Mouse (Mus musculus): Measurements from ENCODE around the gene Mark1.

The Mark1 gene

GRCm38 (mm10) chr1:184999071-184999750, at the start of gene Mark1:
TSS of gene Mark1 (minus strand) at chr1:184999570.
- DNase-seq (ENCODE audit: low spot score), result no peak

DNA sequence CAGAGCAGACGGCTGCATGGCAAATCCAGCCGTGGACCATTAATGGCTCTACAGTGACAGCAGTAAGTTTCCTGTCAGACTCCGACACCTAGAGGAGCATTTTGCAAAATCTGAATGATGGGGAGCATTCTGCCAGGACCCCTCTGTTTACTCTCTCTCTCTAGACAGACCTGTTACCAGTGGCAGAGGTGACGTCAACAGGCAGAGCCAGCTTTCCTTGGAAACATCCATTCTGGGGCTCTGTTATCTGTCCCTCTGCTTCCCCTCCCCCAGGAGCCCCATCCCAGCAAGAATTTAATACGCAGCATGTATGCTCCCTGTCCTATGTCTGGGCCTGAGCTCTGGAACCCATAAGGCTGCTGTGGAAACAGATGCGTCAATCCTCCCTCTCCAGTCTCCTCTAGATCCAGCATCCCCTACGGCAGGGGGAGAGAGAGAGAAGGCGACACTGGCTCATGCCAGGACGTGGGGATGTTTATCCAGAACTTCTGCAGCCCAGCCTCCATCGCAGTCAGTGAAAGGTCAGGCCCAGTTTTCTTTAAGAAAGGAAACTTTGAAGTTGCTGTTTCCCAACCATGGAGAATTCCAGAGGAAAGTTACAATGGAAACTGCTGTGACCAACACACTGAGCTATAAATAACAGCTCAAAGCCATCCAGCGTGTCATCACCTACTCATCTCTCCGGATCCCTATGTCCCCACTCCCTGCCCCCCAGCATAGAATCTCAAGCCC, 48.3 kb upstream of the Mark1 start:
- no peak for DNase-seq (ENCODE audit: low spot score)

GRCm38 (mm10) chr1:185046513-185046912, 47.1 kb upstream of the Mark1 start:
- DNase-seq (ENCODE audit: low spot score), result no peak

GRCm38 (mm10) chr1:185038183-185038686, 38.9 kb upstream of the Mark1 start:
- DNase-seq (ENCODE audit: low spot score), result no peak

- DNase-seq (ENCODE audit: low spot score), result no peak
Observed at GRCm38 (mm10) chr1:185030565-185030964, 31.2 kb upstream of the Mark1 start.

DNA sequence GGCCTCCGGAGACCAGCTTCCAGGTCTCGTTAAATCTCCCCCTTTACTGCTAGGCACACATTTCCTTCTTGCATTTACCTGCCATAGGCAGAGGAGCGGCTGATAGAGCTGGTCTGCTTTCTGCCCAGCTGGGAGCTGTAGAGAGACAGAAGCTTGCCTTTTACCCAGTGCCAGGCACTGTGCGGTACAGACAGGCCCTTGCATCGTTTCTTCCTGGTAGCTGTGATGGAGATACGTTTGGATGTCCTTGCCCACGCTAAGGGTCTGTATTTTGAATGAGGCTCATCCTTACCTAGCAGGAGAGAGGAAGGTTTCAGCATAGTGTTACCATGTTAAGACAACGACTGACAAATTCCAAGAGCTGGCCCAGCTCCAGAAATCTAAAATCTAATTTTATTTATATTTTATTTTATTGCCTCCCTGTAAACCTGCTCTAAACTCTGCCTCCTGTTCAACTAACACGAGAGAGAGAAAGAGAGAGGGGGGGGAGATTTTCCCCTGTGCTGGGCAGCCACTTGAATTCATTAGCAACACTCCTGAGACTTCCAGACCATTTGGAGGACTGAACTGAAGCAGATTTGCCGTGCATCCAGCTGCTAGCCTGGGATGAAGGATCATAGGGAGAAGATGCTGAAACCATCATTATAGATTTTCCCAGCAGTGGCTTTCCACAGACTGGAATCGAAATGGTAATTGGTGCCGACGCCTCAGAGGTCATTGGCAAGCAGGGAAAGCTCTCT, 21.2 kb upstream of the Mark1 start:
- no peak for DNase-seq (ENCODE audit: low spot score)

- no peak for DNase-seq (ENCODE audit: low spot score)
Observed at GRCm38 (mm10) chr1:185012566-185012965, 13.2 kb upstream of the Mark1 start.

DNA sequence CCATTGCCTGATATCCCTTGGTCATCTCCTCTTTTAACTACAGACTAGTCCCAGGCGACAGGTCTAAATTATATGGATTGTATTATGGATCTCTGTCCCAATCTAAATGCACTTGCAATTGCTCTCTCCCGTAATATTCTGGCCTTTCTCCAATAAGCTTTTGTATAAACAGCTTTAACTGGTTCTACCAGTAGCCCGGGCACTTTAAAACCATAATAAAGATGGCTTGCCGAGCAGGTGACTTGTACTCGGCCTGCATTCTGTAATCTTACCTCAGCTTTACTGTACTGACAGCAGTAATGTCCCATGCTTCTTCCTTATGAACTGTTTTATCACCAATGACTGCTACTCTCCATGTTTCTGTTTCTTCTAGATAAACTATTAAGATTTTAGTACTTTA, 7.7 kb upstream of the Mark1 start:
- no peak for DNase-seq (ENCODE audit: low spot score)

GRCm38 (mm10) chr1:184999780-185000599, 620 bp upstream of the Mark1 start:
- DNase-seq (ENCODE audit: low spot score), result no peak

DNA sequence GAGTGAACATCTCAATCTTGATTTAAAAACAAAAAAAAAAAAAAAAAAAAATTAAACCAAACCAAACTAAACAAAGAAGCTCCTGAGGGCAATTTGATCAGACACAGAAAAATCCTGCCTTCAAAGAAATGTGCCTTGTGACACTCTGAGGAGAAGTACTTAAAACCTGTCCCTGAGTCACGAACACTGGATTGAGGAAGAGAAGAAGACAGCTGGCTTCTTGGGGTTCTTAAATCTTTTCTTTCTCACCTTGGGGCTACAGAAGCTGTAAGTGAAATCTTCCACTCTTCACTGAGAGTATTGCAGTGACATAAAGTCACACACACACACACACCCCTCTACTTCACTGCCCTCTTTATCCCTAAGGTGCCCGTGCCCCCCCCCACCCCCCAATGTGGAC, 739 bp downstream of the Mark1 start:
- DNase-seq (ENCODE audit: low spot score), result no peak

DNA sequence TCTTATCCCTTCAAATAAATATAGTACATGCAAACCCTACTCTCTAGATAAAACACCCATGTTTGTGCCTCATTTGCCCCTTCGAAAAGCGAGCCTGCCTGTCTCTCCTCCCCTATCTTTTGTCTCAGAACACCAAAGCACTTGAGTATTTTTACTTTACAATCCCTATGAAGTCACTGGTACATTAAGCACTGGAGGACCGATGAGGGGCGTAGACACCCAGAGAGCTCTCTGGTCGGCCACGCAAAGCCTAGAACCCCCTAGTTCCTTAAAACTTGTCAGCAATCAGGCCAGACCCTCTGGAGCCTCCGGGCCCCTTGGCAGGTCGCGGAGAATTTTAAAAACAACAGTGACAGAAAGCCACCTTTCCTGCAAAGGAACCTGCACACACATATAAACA, 1.2 kb downstream of the Mark1 start:
- no peak for DNase-seq (ENCODE audit: low spot score)

DNA sequence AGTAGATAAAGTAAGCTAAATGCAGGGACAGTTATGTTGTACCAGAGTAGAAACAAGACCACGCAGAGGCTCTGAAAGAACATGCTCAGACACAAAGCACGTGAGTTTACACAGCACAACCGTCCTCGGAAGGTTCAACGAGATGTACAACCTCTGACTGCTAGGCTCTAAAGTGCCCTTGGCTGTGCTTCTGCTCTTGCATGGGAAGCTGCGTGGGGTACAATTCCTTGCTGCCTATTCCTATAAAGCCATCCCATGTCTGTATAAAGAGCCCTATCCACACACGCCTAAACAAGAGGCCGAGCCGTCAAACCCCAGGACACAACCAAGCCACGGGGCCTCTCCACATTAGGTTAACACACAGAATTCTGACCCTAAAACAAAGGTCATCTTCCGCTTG, 1.9 kb downstream of the Mark1 start:
- no peak for DNase-seq (ENCODE audit: low spot score)

- no peak for DNase-seq (ENCODE audit: low spot score)
Observed at GRCm38 (mm10) chr1:184995335-184995734, 4.0 kb downstream of the Mark1 start.

DNA sequence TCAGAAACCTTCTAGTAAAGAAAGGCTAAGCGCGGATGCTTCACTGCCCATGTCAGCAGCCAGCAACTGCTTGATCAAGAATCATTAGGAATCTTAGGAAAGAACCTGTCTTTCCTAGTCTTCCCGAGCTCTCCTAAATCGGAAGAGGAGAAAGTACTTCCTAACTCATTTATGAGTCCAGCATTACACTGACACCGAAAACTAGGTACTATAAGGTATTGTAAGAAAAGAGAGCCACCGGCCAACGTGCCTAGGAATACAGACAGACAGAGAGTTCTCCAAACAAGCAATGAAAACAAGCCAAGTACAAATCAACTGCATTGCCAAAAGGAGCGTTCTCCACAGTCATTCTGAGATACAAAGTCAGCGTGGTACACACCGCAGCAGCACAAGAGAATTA, 8.2 kb downstream of the Mark1 start:
- DNase-seq (ENCODE audit: low spot score), result no peak

DNA sequence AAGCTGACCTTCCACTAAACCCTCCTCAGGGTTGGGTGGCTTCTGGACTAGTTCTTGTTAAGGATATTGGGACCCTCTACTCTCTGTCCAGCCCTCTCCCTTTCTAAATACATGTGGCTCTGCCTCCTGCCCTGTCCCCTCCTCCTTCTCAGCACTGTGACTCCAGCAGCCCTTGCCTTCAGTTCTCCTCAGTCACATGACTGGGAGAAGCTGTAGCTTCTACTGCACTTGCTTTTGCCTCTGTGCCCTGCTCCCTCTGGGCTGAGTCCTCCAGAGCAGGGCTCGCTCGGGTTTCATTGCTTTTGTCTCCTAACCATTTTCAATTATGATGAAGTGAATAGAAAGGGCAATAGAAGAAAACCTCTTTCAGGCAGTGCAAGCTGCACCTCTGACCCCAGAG, 12.6 kb downstream of the Mark1 start:
- no peak for DNase-seq (ENCODE audit: low spot score)

DNA sequence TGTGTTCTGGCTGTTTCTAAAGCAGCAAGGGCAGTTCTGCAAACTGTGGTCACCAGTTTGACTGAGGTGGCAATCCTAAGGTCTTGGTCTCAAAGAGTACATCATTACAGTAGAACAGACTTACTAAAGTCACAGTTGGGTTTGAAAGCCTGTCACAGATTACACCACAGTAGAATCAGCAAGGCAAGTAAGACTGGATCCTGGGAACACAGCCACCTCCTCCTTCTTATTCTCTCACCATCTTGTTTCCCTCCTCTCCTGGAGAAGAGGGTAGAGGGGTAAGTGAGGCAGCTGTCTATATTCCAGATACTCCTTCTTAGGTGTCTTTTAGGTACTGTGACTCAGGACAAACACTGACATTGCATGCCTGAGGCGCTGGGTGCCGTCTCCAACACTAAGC, 14.6 kb downstream of the Mark1 start:
- no peak for DNase-seq (ENCODE audit: low spot score)

GRCm38 (mm10) chr1:184983751-184984150, 15.6 kb downstream of the Mark1 start:
- no peak for DNase-seq (ENCODE audit: low spot score)

GRCm38 (mm10) chr1:184972214-184972776, 27.1 kb downstream of the Mark1 start:
- no peak for DNase-seq (ENCODE audit: low spot score)

DNA sequence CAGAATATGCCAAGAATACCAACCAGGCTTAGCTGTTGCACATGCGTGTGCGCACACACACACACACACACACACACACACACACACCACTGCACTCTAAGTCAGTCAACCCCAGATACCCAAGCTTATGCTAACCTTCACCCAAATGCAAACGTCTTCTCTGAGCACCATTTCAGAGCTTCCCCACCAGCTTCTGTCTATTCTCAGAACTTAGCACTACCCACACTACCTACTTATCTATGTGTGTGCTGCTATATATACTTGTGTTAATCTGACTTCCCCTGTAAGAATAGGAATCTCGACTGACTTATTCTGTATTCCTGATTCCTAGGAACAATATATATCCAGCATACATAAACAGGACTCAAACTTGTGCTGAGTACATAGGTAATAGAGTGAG, 30.0 kb downstream of the Mark1 start:
- no peak for DNase-seq (ENCODE audit: low spot score)

- DNase-seq (ENCODE audit: low spot score), result no peak
Observed at GRCm38 (mm10) chr1:184965682-184966360, 33.5 kb downstream of the Mark1 start.

GRCm38 (mm10) chr1:184963121-184963693, 36.2 kb downstream of the Mark1 start:
- DNase-seq (ENCODE audit: low spot score), result no peak
